Mouse (Mus musculus) T-helper 17 cell (primary cell): ENCODE measurements at regions not wholly inside any gene's neighbourhood (a gene's known extent, or its start where the extent isn't known, plus 50 kb on each side); places are given as distances from the start of the nearest gene placed in this dataset.
"Not testable (repeated sequence)": the region's sequence is repeated elsewhere in the genome, so short reads cannot be mapped to it uniquely, and the experiment has no call there.

Experiments used
- in situ Hi-C, 2 experiments: fragments of 300-600 bp; cut with MboI, MseI; formaldehyde crosslinking; loops; 1 replicate in 1 of 2; 2 replicates in 1 of 2; pipeline ENCODE4 v1.15.1; 2025; ENCODE audit warnings: high pct_unique_total_duplicates in 2 of 2

DNA sequence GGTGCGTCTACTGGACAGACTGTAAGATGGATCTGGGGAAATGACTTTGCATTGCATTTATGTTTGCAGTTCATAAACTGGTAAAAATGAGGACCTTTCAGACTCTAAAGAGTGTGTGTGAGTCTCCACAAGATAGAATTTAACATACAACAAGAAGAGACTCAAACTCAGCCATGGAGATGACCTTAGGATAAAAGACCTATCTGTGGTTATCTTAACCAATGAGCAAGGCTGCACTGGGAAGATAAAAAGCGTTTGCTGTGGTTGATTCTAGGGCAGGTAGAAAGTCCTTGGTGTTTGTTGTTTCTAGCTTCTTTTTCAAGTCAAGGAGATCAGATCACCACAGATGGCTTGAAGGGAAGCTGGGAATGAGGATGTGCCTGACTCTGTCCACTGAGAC is 130.1 kb upstream of the Max start:
- in situ Hi-C loops: no loop called here

DNA sequence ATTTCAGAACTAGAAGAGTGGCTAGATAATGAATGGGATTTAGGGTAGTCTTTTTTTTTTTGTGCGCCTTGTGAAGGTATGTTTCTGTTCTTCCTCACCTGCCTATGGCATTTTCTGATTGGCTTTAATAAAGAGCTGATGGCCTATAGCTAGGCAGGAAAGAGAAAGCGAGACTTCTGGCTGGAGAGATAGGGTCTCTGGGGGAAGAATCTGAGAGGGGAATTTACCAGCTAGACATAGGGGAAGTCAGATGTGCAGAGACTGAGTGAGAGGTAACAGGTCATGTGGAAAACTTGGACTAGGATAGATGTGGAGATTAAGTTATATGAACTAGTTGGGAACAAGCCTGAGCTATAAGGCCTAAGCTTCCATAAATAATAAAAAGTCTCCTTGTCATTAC is 129.7 kb upstream of the Max start:
- in situ Hi-C loops: no loop called here

DNA sequence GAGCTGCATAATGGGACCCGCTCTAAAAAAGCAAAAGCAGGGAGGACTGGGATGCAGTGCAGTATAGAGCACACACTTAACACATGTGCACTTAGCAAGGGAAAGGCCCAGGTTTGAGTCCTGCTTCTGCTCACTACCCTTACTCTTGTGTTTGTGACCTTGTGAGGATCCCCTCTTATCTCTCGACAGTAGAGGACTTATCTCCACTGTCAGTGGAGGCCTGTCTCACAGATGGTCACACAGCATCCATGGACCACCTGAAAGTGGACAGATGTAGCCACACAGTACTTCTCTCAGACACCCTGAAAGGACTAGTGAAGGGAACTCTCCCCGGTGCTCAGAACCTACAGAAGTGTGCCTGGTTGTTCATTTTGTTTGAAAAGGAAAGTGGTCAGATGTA is 128.5 kb upstream of the Max start:
- in situ Hi-C loops: no loop called here

GRCm38 (mm10) chr12:77089624-77090278 is 127.8 kb upstream of the Max start:
- in situ Hi-C loops: no loop called here

DNA sequence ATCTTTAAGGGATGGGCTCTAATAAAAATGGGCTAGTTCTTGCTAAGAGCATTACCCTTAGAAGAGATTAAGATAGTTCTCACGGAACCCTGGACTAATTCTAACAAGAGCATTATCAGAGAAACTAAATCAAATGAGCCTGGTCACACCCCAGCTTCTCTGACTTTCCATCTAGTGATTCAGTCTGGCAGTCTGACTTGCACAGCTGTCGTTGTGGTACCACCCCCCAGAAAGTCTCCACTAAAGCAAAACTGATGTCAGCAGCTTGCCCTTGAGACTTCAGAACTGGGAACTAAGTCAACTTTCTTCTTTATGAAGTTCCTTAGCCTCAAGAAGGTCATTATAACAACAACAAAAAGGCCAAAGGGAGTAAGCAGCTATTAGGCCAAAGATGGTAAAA is 126.5 kb upstream of the Max start:
- in situ Hi-C loops: no loop called here

- in situ Hi-C loops: not testable (repeated sequence)
These were observed 124.9 kb upstream of the Max start for GRCm38 (mm10) chr12:77086931-77087330.

DNA sequence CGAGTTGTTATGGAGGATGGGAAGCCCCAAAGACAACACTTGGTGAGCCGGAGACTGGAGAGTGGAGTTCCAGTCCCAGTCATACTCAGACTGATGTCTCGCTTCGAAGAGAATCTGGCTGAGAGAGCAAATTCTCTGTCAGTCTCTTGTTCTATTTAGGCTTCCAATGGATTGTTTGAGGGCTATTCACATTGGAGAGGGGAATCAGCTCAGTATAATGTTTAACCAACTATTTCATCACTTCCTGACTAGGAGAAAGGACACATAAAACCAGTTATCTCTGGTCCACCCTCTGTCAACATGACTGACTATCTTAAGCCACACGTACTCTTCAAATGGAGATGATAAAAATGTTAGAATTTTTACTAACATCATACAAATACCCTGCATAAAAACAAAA is 123.9 kb upstream of the Max start:
- in situ Hi-C loops: no loop called here

- in situ Hi-C loops: no loop called here
These were observed 123.2 kb upstream of the Max start for GRCm38 (mm10) chr12:77085244-77085643.

DNA sequence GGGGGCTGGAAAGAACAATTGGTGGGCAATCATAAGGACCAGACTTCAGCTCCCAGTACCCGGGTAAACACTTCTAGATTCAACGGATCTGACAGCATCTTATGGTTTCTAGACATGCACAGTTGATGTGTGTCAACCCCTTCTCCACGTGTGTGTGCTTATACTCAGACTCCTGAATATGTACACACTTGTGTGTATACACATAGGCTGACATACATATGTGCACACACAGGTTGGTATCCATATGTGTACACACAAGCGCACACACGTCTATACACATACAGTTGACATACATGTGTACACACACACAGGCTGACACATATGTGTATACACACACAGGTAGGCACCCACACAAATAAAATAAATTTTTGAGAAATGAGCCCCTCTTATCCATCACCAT is 122.7 kb upstream of the Max start:
- in situ Hi-C loops: no loop called here

DNA sequence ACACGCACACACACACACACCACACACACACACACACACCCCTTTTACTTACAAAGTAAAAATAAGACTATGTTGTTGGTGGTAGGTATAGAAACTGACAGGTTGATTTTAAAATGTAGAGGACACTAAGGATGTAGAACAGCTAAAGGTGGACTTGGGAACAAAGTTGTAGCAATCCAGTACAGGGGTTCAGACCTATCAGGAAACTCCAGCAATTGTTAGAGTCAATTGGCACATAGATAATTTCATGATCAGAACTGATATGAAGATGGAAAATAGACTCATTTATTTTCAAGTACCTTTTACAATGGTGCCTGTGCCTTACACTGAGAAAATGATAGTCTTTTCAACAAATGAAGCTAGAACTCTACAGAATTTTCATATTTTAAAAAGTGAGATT is 122.3 kb upstream of the Max start:
- in situ Hi-C loops: no loop called here

- in situ Hi-C loops: no loop called here
These were observed 121.8 kb upstream of the Max start for GRCm38 (mm10) chr12:77083760-77084159.

DNA sequence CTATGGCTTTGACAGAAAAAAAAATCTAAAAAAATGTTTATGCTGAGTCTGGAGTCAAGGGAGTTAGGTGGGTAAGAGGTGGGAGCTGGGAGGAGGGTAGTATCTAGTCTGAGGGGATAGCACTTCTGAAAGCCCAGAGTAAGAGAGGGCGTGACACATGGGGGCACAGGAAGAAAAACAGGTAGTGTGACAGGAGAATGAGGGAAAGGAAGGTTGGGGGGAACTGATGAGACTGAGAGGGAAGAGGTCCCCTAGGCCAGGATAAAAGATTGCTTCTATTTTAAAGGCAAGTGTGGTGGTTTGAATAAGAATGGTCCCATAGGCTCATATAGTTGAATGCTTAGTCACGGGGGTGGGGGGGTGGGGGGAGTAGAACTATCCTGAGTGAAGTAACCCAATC is 119.8 kb upstream of the Max start:
- in situ Hi-C loops: no loop called here

DNA sequence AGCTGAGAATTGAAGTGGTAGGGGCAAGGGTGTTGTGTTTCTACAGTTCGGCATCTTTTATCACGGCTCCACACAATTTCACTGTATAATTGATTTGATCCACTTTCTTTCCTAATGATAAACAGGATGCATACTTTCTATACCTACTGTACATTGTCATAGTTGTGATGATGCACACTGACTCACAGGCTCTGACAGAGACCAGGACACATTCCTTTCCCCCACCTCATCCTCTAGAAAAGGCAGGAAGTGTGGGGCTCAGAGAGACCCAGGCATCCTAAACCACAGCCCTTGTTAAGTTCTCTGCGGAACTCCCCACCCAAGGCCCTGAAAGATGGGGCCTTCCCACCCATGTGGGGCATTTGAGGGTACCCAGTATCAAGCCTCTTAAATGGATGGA is 117.5 kb upstream of the Max start:
- in situ Hi-C loops: loop anchor here in 1 of 2 experiments (10.0 kb wide), 1 partner anchor 1145 kb away; the partner anchor contains the start of gene Gphn

GRCm38 (mm10) chr12:77076678-77077077 is 114.7 kb upstream of the Max start:
- in situ Hi-C loops: loop anchor here in 1 of 2 experiments (10.0 kb wide), 1 partner anchor 1148 kb away; the partner anchor contains the start of gene Gphn

- in situ Hi-C loops: loop anchor here in 1 of 2 experiments (10.0 kb wide), 1 partner anchor 1150 kb away; the partner anchor contains the start of gene Gphn
These were observed 112.6 kb upstream of the Max start for GRCm38 (mm10) chr12:77074602-77075001.

GRCm38 (mm10) chr12:77071700-77072099 is 109.7 kb upstream of the Max start:
- in situ Hi-C loops: loop anchor here in 1 of 2 experiments (10.0 kb wide), 1 partner anchor 1153 kb away; the partner anchor contains the start of gene Gphn

DNA sequence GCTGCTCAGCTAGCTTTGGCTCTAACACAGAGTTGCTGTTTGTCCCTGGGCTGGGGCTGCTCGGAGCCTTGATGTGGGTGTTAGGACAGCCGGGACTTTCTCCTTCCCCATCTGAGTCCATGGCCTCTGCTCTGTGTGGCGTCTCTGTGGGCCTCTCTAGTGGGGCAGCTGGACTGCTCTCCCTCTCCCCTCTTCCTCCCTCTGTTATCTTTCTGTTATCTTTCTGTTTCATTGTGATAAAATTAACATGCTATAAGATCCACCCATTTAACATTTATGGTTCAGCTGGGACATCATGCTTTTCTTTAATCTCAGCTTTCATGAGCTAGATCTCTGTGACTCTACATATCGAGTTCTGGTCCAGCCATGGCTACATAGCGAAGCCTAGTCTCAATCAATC is 105.9 kb upstream of the Max start:
- in situ Hi-C loops: no loop called here

DNA sequence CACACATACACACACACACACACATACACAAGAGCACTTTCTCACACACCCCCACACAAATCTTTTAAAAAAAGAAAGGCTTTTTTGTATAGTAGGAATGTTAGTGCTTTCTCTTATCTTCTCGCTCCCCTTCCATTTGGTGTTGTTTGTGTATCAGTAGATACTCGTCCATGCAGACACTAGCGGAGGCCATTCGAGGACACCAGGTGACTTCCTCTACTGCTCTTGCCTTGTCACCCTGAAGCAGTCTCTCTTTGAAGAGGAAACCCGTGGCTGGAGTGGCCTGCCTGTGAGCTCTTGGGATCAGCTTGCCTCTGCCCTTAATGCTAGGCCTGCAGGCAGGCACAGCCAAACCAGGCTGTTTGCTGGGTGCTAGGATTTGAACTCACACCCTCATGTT is 105.1 kb upstream of the Max start:
- in situ Hi-C loops: no loop called here

DNA sequence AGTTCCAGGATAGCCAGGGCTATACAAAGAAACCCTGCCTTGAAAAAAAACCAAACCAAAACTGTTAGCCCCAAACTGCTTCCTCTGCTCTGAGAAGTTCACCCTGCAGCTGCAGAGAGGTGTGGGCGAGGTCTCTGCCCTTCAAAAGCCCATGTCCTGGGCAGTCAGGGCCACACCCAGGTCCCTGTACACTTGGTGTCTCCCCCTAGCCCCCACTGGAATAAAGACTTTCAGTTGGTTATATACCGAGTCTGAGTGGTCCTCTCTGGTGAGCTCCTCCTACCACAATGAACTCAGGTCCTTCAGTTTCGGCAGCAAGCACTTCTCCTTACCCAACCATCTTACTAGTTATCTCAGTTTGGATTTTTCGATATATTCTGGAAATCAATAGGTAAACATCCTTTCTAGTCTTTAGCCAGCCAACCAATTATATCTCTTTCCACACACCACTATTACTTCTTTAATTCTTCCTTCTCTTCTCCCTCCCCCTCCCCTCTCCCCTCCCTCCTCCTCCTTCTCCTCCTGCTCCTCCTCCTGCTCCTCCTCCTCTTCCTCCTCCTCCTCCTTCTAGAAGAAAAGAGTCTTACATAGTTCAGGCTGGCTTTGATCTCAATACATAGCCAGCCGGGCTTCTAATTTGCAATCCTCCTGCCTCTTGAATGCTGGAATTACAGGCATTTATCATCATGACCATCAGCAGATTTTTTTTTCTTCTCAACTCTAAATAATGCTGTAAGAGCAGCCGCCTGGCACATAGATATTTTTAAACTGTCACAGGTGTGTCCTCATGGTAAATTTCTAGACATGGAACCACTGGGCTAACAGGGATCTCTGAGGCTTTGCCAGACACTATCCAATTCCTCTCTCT is 103.9 kb upstream of the Max start:
- in situ Hi-C loops: no loop called here

DNA sequence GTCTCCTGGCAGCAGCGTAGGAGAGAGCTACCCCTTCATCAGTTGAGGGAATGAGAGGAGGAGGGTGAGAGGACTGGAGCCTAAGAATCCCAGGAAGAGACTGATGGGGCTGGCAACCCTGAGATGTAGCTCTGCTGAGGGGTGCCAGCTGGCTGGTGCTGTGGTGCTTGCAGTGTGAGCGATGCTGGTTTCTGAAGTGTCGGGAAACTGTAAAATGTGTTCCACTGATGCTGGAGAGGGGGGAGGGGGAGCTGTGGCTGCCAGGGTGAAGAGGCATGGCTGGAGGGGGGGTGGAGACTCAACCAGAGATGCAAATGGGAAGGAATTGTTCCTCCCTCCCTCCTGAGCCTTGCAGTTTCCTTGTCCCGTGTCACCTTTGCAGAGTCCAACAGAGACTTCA is 102.0 kb upstream of the Max start:
- in situ Hi-C loops: no loop called here

- in situ Hi-C loops: no loop called here
These were observed 99.5 kb upstream of the Max start for GRCm38 (mm10) chr12:77061562-77061847.

GRCm38 (mm10) chr12:77060766-77061561 is 99.0 kb upstream of the Max start:
- in situ Hi-C loops: no loop called here
